Mouse (Mus musculus) brown adipose tissue, adult 24 weeks (tissue): ENCODE data around the gene Nt5dc1. TPM values are rescaled to one million over a fixed set of nuclear protein-coding genes. Genes with fewer than 3 reads are reported as not detected.
A peak's percentile ranks its signal among the peaks of the same experiment; 100 is the strongest.
"Not testable (repeated sequence)": the region's sequence is repeated elsewhere in the genome, so short reads cannot be mapped to it uniquely, and the experiment has no call there.

Experiments
- H3K27ac ChIP-seq: fragments of 200-500 bp; replicated peaks from 2 replicates; pipeline ENCODE4 v1.5.1; 2012; ENCODE audit warnings: low read depth, mild to moderate bottlenecking, low read length
- H3K4me1 ChIP-seq: fragments of 200-500 bp; 2 replicates; pipeline ENCODE4 v1.6.1; 2012; ENCODE audit warnings: low read length, mixed read lengths; ENCODE audit not compliant: control insufficient read depth, insufficient read depth, insufficient read length
- H3K4me3 ChIP-seq: fragments of 200-500 bp; 2 replicates; pipeline ENCODE4 v1.5.1; 2012; ENCODE audit warnings: low read depth, mild to moderate bottlenecking, low read length, moderate library complexity; ENCODE audit not compliant: insufficient read depth
- polyA plus RNA-seq: library from polyadenylated mRNA; stranded (reverse); fragments of >200 nt; gene quantifications from 2 replicates; pipeline ENCODE4 v1.2.4, GENCODE M21; 2012; ENCODE audit not compliant: missing spikeins, insufficient read depth, insufficient read length

Gene Nt5dc1
- 19.9 and 21.1 TPM in 2 replicates for polyA plus RNA-seq

GRCm38 (mm10) chr10:34418204-34418756 is at the start of gene Nt5dc1:
Gene Nt5dc1 (minus strand): TSS chr10:34418552.
- H3K4me3 ChIP-seq: peak within 1 kb of the TSS; percentile 92
- peaks cover 12% of the 10 kb centered on the region for H3K4me1 ChIP-seq
- peak within 1 kb of the TSS; percentile 87 for H3K27ac ChIP-seq

GRCm38 (mm10) chr10:34464321-34464720 is 46.0 kb upstream of the Nt5dc1 start:
- Histone ChIP-seq H3K27ac (no peak overlapping the region), H3K4me1 (no peaks in the 10 kb centered on the region), H3K4me3 (no peak overlapping the region)

GRCm38 (mm10) chr10:34461451-34461850 is 43.1 kb upstream of the Nt5dc1 start:
- no peaks in the 10 kb centered on the region for H3K4me1 ChIP-seq
- H3K4me3 ChIP-seq: no peak overlapping the region
- H3K27ac ChIP-seq: no peak overlapping the region

GRCm38 (mm10) chr10:34449469-34449868 is 31.1 kb upstream of the Nt5dc1 start:
- H3K4me3 ChIP-seq: no peak overlapping the region
- no peak overlapping the region for H3K27ac ChIP-seq
- H3K4me1 ChIP-seq: no peaks in the 10 kb centered on the region

- not testable (repeated sequence) for H3K4me1 ChIP-seq, H3K4me3 ChIP-seq
Observed at GRCm38 (mm10) chr10:34434191-34434590, 15.8 kb upstream of the Nt5dc1 start.

GRCm38 (mm10) chr10:34431783-34432182 is 13.4 kb upstream of the Nt5dc1 start:
- H3K4me1 ChIP-seq: no peaks in the 10 kb centered on the region
- no peak overlapping the region for H3K27ac ChIP-seq
- no peak overlapping the region for H3K4me3 ChIP-seq

More at GRCm38 (mm10) chr10:34434191-34434590, 15.8 kb upstream of the Nt5dc1 start:
- not testable (repeated sequence) for H3K27ac ChIP-seq

- 0 out of 2 replicates have a peak overlapping the region, but pooled peaks have one; percentile 11 for H3K27ac ChIP-seq
Observed at GRCm38 (mm10) chr10:34418794-34419193, 442 bp upstream of the Nt5dc1 start.

GRCm38 (mm10) chr10:34399267-34399666 is 19.1 kb downstream of the Nt5dc1 start:
- H3K27ac ChIP-seq: no peak overlapping the region
- H3K4me3 ChIP-seq: no peak overlapping the region
- H3K4me1 ChIP-seq: no peaks in the 10 kb centered on the region

More at GRCm38 (mm10) chr10:34418794-34419193, 442 bp upstream of the Nt5dc1 start:
- peaks cover 12% of the 10 kb centered on the region for H3K4me1 ChIP-seq
- peak overlapping the region; percentile 48 for H3K4me3 ChIP-seq

- H3K27ac ChIP-seq: no peak overlapping the region
- no peak overlapping the region for H3K4me3 ChIP-seq
- no peaks in the 10 kb centered on the region for H3K4me1 ChIP-seq
Observed at GRCm38 (mm10) chr10:34396959-34397358, 21.4 kb downstream of the Nt5dc1 start.

- Histone ChIP-seq H3K4me3 (no peak within 1 kb of the TSS), H3K4me1 (peaks cover 3% of the 10 kb centered on the region; the same call in 1 of the 2 replicates), H3K27ac (no peak within 1 kb of the TSS; the same call in 1 of the 2 replicates)
Observed at GRCm38 (mm10) chr10:34389681-34390080, 28.7 kb downstream of the Nt5dc1 start, which contains the start of gene Col10a1. Gene Col10a1 (plus strand): TSS chr10:34389981.

- Histone ChIP-seq H3K4me1 (peaks cover 3% of the 10 kb centered on the region; the same call in 1 of the 2 replicates), H3K27ac (no peak overlapping the region), H3K4me3 (no peak overlapping the region)
Observed at GRCm38 (mm10) chr10:34385636-34386035, 32.7 kb downstream of the Nt5dc1 start.

- no peaks in the 10 kb centered on the region for H3K4me1 ChIP-seq
- no peak overlapping the region for H3K4me3 ChIP-seq
- no peak overlapping the region for H3K27ac ChIP-seq
Observed at GRCm38 (mm10) chr10:34373332-34373731, 45.0 kb downstream of the Nt5dc1 start.

- Histone ChIP-seq H3K4me1 (no peaks in the 10 kb centered on the region), H3K27ac (no peak overlapping the region), H3K4me3 (no peak overlapping the region)
Observed at GRCm38 (mm10) chr10:34368138-34368537, 50.2 kb downstream of the Nt5dc1 start.

GRCm38 (mm10) chr10:34363756-34364155 is 54.6 kb downstream of the Nt5dc1 start:
- H3K4me3 ChIP-seq: no peak overlapping the region
- no peak overlapping the region for H3K27ac ChIP-seq
- no peaks in the 10 kb centered on the region for H3K4me1 ChIP-seq

- H3K4me3 ChIP-seq: no peak overlapping the region
- H3K4me1 ChIP-seq: no peaks in the 10 kb centered on the region
- H3K27ac ChIP-seq: no peak overlapping the region
Observed at GRCm38 (mm10) chr10:34358263-34358662, 60.1 kb downstream of the Nt5dc1 start.

- Histone ChIP-seq H3K27ac (no peak overlapping the region), H3K4me3 (no peak overlapping the region), H3K4me1 (peaks cover 4% of the 10 kb centered on the region; the same call in 1 of the 2 replicates)
Observed at GRCm38 (mm10) chr10:34352166-34352565, 66.2 kb downstream of the Nt5dc1 start.
